Mouse (Mus musculus) megakaryocyte, embryonic 14.5 days (primary cell): ENCODE data around the gene Ints4.

ENCODE experiments used
- FLI1 ChIP-seq: IDR thresholded peaks from 2 replicates; pipeline ENCODE4 v1.6.1; 2012; ENCODE audit warnings: low read length, inconsistent platforms, mixed read lengths
- GATA1 ChIP-seq: IDR thresholded peaks from 3 replicates; pipeline ENCODE4 v1.6.1; 2012; ENCODE audit warnings: mixed read lengths, low read length, inconsistent platforms, borderline replicate concordance

DNA sequence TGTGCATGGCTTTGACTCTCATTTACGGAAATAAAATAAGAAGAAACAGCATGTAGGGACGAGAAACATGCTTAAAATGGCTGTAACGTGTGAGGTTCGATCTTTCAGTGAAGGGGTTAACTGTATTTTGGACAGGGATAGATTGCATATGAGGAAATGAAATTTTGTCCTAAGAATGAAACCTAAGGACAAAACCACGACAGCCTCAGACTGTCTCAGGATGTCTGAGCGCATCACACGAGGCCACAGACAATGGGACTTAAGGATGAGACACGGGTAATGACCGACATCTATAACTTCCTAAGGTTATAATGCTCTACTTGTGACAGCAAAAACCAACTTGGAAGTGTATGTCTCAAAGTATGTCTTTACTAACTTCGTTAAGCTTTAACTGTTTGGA lies 46.2 kb upstream of the Ints4 start:
- TF ChIP-seq GATA1 = no peak
- no peak for TF ChIP-seq FLI1
